Mouse (Mus musculus) hindbrain, embryonic 15.5 days (tissue): ENCODE data around the gene Gm17660. TPM values are rescaled to one million over a fixed set of nuclear protein-coding genes. Genes with fewer than 3 reads are reported as not detected.
A peak's percentile ranks its signal among the peaks of the same experiment; 100 is the strongest.

Experiments
- ATAC-seq: fragments of 200-750 bp; cut with Nextera tagmentation; 2 replicates; pipeline ENCODE4 v1.8.0; 2017; ENCODE audit warnings: low read depth, moderate number of reproducible peaks, moderate TSS enrichment; ENCODE audit not compliant: low FRiP score
- H3K27ac ChIP-seq: fragments of 300-500 bp; sonication (generic); replicated peaks from 2 replicates; pipeline ENCODE4 v1.5.1; 2015; ENCODE audit warnings: mild to moderate bottlenecking, inconsistent platforms
- H3K27me3 ChIP-seq: fragments of 300-500 bp; sonication (generic); 2 replicates; pipeline ENCODE4 v1.6.1; 2015; ENCODE audit warnings: control low read depth, inconsistent platforms
- H3K36me3 ChIP-seq: fragments of 300-500 bp; sonication (generic); 2 replicates; pipeline ENCODE4 v1.6.1; 2015; ENCODE audit warnings: control low read depth, inconsistent platforms
- H3K4me1 ChIP-seq: fragments of 300-500 bp; sonication (generic); replicated peaks from 2 replicates; pipeline ENCODE4 v1.6.1; 2015; ENCODE audit warnings: control low read depth, inconsistent platforms
- H3K4me2 ChIP-seq: fragments of 300-500 bp; sonication (generic); 2 replicates; pipeline ENCODE4 v1.6.1; 2015; ENCODE audit warnings: moderate library complexity, mild to moderate bottlenecking, inconsistent platforms
- H3K4me3 ChIP-seq: fragments of 300-500 bp; sonication (generic); 2 replicates; pipeline ENCODE4 v1.5.1; 2015; ENCODE audit warnings: mild to moderate bottlenecking, inconsistent platforms
- H3K9ac ChIP-seq: fragments of 300-500 bp; sonication (generic); 2 replicates; pipeline ENCODE4 v1.6.1; 2015; ENCODE audit warnings: inconsistent platforms
- H3K9me3 ChIP-seq: fragments of 300-500 bp; sonication (generic); 2 replicates; pipeline ENCODE4 v1.6.1; 2016; ENCODE audit warnings: control low read depth, inconsistent platforms
- WGBS: fragments of 180-500 bp; shearing (Covaris S2); methylation state at CpG from one replicate; pipeline ENCODE4 v1.1.7; 2015; 5-methylcytosine and 5-hydroxymethylcytosine counted together
- polyA plus RNA-seq: library from polyadenylated mRNA; unstranded; fragments of >200 nt; fragmentation: Nextera tagmentation; extraction: Ambion mirVana; gene quantifications from 2 replicates; pipeline ENCODE4 v1.2.1, GENCODE M21; 2015

The Gm17660 gene
- polyA plus RNA-seq, 1 experiment from 2014 or later, result not detected

DNA sequence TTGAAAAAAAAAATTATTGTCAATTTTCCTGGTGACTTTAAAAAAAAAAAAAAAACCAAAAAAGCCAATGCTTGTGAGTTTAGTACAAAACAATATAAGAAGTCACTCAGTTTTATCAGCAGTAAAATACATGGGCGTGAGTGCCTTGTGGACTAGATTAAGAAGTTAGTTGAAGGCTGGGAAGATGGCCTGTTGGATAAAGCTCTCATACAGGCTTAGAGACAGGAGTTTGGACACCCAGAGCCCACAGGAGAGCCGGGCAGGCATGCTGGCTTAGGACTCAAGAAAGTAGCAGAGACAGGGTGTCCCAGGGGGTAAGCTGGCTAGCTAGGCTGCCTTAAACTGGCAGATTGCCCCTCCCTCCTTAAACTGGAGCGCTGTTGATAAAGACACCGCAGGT lies 22.5 kb downstream of the Gm17660 start:
- 96% methylated on average over 4 of the region's 4 CpGs for WGBS
- H3K9me3 ChIP-seq, result no peaks in the 10 kb centered on the region

DNA sequence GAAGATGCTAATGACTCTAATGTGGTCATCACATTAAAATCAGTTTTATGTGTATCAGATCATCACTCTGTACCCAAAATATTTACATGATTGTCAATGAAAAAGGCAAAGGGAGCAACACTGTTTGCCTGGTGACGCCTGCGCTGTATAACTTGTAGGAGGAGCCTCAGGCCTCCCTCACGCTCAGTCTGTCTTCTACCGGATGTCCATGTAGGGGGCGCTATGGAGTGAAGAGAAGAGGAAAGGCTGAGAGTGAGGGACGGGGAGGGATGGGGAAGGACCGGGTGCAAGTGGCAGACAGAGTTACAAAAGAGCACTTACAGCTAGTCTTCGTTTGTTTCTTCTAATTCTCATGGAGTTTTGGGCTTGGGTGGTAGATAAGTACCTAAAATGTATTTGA lies 24.5 kb downstream of the Gm17660 start:
- Histone ChIP-seq H3K9ac (no peak overlapping the region), H3K36me3 (peaks cover 18% of the 10 kb centered on the region), H3K4me3 (no peak overlapping the region), H3K4me1 (peaks cover 5% of the 10 kb centered on the region), H3K27ac (no peak overlapping the region), H3K27me3 (no peaks in the 10 kb centered on the region), H3K9me3 (no peaks in the 10 kb centered on the region), H3K4me2 (no peak overlapping the region)
- ATAC-seq, result no peak
- WGBS, result 60% methylated on average over 8 of the region's 8 CpGs

More for the DNA sequence above, 22.5 kb downstream of the Gm17660 start:
- Histone ChIP-seq H3K27ac (no peak overlapping the region), H3K27me3 (no peaks in the 10 kb centered on the region), H3K4me2 (no peak overlapping the region), H3K9ac (no peak overlapping the region), H3K36me3 (peaks cover 25% of the 10 kb centered on the region), H3K4me1 (0 out of 2 replicates have a peak, but pooled peaks cover 3% of the 10 kb centered on the region), H3K4me3 (no peak overlapping the region)
- ATAC-seq, result no peak

DNA sequence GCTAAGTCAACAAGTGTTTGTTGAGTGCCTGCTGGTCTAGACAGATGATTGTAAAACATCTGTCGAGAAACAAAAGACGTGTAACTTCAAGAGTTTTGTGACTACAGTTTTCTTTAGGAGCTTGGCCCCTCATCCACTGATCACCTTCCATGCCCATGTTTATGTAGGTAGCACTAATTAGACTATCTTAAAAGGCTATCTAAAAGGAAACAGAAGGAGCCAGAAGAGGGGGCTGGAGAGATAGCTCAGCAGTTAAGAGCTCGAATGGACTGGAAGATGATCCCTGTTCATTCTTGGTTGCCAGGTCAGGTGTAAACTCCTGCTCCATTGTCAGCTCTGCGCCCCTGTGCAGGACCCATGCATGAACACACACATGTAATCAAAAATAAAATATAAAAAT lies 29.3 kb downstream of the Gm17660 start:
- Histone ChIP-seq H3K9me3 (no peaks in the 10 kb centered on the region), H3K36me3 (peaks cover 18% of the 10 kb centered on the region), H3K4me1 (peaks cover 18% of the 10 kb centered on the region), H3K4me3 (peak overlapping the region; percentile 90; the same call in 1 of the 2 replicates), H3K4me2 (peak overlapping the region; percentile 77), H3K9ac (no peak overlapping the region), H3K27ac (no peak overlapping the region), H3K27me3 (no peaks in the 10 kb centered on the region)
- 54% methylated on average over 4 of the region's 4 CpGs for WGBS
- no peak for ATAC-seq

DNA sequence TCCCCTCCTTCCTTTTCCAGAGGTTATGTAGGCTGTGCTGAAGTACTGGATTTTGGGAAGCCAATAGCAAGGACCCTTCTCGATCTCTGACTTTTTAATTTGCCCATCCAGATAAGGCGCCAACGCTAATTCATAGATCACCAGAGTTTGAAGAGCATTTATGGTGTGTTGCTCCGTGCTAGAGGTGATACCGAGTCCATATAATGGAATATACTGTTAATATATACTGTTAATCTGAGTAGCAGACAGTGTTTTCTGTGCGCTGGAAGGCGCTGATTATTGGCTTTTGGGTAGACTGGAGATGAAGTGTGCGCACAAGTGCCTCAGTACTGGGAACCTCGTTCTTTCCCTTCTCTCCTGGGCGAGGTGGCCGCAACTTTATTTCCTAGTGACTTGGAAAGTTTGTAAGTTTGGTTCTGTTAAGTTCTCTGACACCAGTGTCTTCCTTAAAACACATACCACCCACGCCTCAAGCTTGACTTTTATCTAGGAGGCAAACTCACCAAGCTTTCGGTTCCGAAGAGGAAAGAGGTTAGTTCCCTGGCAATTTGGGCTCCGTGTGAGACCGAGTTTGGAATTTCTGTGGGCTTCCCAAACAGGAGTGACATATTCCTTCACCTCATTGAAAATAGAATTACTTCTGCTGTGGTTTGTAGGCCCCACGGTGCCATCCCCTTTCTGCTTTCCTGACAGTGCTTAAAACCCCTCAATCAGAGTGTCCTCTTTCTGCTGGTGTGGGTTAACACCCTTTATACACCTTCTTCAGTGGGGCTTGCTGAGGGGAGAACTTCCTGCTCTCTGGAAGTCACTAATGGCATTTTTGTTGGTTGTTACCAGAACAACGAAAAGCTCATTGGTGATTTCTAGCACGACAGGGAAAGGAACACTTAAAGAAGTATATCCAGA lies 30.0 kb downstream of the Gm17660 start:
- Histone ChIP-seq H3K27ac (peak overlapping the region; percentile 89), H3K9ac (peak overlapping the region; percentile 92), H3K4me1 (peaks cover 18% of the 10 kb centered on the region), H3K4me2 (peak overlapping the region; percentile 77), H3K9me3 (no peaks in the 10 kb centered on the region), H3K27me3 (no peaks in the 10 kb centered on the region), H3K4me3 (peak overlapping the region; percentile 90), H3K36me3 (peaks cover 18% of the 10 kb centered on the region)
- ATAC-seq, result 0 out of 2 replicates have a peak, but pooled peaks have one; percentile 1
- 10% methylated on average over 19 of the region's 19 CpGs for WGBS

DNA sequence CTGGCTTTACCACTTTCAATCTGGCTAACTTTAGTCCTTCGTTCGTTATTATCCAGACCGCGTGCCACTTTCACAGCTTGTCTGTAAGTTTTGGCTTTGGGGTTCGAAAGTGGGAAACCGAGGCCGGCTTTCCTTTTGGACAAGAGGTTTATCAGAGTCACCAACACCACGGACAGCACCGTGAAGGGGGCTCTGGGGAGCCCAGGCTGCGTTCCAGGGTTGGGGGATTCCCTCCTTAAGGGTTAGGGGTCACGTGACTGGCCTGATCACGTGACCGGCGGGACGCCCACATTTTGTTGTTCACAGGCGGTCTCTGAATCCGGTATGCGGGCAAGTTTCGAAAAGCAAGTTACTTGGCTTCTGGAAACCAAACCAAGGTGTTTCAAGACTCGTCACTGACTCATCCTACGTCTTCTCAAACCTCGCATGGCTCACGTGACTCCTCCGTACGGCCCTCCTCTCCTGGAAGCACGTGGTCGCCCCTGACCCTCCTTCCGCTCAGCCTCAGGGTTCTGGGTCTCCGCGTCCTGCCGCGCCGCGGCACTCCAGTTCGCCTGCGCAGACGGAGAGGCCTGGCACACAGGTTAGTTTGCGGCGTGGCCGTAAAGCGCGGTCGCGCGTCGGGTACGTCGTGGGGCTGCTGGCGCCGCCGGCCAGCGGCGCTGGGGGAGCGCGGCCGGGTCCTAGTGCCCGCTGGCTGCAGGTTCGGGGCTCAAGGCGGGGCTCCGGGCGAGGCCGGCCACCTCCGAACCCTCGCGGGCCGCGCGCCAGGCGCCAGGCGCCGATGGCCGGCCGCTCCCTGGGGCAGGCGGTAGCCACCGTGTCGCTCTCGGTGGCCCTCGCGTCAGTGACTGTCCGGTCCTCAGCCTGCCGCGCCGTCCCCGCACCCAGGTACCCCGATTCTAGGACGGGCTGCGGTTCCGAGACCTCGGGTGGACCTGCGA lies 30.9 kb downstream of the Gm17660 start, which contains the start of gene Nudt9:
TSS of gene Nudt9 (plus strand) at position 51 of the 944 bp plus-strand sequence.
- Histone ChIP-seq H3K36me3 (peaks cover 11% of the 10 kb centered on the region), H3K4me2 (peak within 1 kb of the TSS; percentile 77), H3K9me3 (no peaks in the 10 kb centered on the region), H3K4me1 (peaks cover 18% of the 10 kb centered on the region), H3K4me3 (peak within 1 kb of the TSS; percentile 90), H3K9ac (peak within 1 kb of the TSS; percentile 92), H3K27me3 (no peaks in the 10 kb centered on the region), H3K27ac (peak within 1 kb of the TSS; percentile 89)
- WGBS, result 5% methylated on average over 85 of the region's 90 CpGs
- ATAC-seq, result peak; percentile 99

DNA sequence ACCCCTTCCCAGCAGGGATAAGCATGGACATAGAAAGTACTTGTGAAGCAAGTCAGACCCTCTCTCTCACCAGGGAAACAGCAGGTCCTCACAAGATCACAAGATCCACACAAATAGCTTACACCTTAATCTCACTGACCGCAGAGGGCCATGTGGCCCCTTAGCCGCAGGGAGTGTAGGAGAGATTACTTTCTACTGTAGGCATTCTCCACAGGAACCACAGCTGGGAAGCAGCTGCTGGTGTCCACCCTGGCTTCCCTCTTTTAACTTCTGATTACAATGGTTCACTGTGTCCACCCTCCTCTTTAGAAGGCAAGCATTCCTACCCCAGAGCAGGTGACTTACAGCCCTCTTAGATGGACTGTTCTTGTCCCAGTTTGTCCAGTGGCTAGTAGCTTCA lies 33.7 kb downstream of the Gm17660 start:
- no peaks in the 10 kb centered on the region for H3K27me3 ChIP-seq
- peaks cover 18% of the 10 kb centered on the region for H3K4me1 ChIP-seq
- H3K9me3 ChIP-seq, result no peaks in the 10 kb centered on the region
- no peak overlapping the region for H3K4me3 ChIP-seq
- ATAC-seq, result no peak
- H3K9ac ChIP-seq, result no peak overlapping the region
- 64% methylated on average over 2 of the region's 2 CpGs for WGBS
- H3K36me3 ChIP-seq, result no peaks in the 10 kb centered on the region
- no peak overlapping the region for H3K4me2 ChIP-seq
- H3K27ac ChIP-seq, result no peak overlapping the region

DNA sequence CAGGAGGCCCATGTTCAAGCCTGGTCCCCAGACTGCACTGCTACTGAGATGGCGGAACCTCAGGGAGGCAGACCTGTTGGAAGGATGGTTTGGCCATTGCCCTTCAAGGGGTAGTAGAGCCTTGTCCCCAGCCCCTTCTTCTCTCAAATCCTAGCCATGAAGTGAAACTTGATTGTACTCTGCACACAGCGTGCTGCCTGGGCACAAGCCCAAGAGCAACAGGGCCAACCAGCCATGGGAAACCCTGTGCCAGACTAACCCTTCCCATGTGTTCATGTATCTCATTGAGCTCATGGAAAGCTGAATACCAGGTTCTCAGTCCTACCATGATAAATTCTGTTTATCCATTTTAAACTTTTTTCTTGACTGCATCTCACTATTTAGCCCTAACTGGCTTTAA lies 34.5 kb downstream of the Gm17660 start:
- no peak for ATAC-seq
- H3K4me1 ChIP-seq, result peaks cover 13% of the 10 kb centered on the region
- H3K9ac ChIP-seq, result no peak overlapping the region
- H3K36me3 ChIP-seq, result no peaks in the 10 kb centered on the region
- H3K27ac ChIP-seq, result no peak overlapping the region
- no peaks in the 10 kb centered on the region for H3K27me3 ChIP-seq
- H3K4me3 ChIP-seq, result no peak overlapping the region
- no peak overlapping the region for H3K4me2 ChIP-seq
- 93% methylated on average over 2 of the region's 2 CpGs for WGBS
- no peaks in the 10 kb centered on the region for H3K9me3 ChIP-seq

DNA sequence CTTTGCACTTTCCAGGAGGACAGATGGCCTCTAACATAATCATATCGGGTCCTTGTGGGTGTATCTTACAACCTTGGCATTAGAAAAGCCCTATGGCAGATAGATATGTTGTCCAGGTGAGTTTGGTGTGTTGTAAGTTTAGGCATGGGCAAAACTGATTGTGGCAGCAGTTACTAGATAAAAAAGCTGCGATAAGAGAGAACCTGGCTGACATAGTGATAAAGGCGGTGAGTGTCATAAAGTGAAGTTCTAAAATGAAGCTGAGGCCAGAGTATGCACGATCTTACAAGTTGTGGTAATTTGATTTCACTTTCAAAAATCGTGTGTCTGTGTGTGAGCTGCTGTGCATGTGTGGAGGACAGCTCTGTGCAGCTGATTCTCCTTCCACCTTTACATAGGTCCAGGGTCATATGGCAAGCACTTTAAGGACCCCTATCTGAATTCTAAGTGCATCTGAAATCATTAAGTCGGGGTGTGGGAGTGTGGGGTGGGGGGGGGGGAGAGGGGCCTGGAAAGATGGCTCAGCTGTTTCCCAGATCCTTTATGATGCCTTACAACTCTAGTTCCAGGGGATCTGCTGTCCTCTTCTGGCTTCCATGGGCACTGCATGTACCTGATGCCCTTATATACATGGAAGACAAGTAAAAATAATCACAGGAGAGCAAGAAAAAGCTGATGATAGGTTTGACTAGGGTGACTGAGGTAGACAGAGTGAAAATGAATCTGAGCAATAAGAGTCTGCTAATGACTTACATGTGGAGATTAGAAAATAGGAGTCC lies 38.1 kb downstream of the Gm17660 start:
- Histone ChIP-seq H3K27ac (no peak overlapping the region), H3K9me3 (no peaks in the 10 kb centered on the region), H3K4me2 (no peak overlapping the region), H3K4me3 (no peak overlapping the region), H3K36me3 (no peaks in the 10 kb centered on the region), H3K9ac (no peak overlapping the region), H3K27me3 (no peaks in the 10 kb centered on the region), H3K4me1 (no peaks in the 10 kb centered on the region)
- no peak for ATAC-seq
- 70% methylated on average over 6 of the region's 6 CpGs for WGBS

DNA sequence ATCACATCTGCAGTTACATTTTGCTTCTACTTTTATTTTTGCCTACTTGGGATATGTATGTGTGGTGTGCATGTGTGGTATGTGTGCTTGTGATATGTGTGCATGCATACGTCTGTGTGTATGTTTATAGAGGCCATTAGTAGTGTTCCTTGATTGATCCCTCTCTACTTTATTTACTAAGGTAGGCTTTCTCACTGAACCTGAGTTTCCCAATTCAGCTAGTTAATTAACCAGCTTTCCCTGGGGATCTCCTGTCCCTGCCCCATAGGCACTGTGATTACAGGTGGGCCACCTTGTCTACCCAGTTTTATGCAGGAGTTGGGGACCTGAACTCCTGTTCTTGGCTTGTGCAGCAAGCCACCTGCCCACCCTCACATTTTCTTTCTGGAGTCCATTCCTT lies 40.7 kb downstream of the Gm17660 start:
- H3K36me3 ChIP-seq, result no peaks in the 10 kb centered on the region
- WGBS, result 90% methylated on average over 1 of the region's 1 CpGs
- no peaks in the 10 kb centered on the region for H3K27me3 ChIP-seq
- H3K4me1 ChIP-seq, result no peaks in the 10 kb centered on the region
- no peak overlapping the region for H3K9ac ChIP-seq
- H3K4me2 ChIP-seq, result no peak overlapping the region
- H3K9me3 ChIP-seq, result no peaks in the 10 kb centered on the region
- H3K27ac ChIP-seq, result no peak overlapping the region
- no peak for ATAC-seq
- no peak overlapping the region for H3K4me3 ChIP-seq

DNA sequence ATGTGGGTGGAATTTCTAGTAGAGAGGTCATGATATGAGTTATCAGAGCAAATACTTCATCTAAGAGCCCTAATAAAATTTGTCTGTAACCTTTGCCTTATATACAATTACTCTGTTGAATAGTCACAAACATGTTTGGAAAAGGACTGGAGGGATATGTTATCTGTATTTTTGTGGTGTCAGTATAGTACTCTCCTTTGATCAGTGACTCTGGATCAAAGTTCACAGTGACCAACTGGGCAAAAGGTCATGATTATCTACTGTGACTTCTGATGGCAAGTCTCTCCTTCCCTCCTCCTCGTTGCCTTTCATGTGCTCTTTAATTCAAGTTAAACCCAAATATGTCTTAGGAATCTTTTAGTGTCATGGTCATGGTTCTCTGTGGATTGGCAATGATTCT lies 41.6 kb downstream of the Gm17660 start:
- no peak overlapping the region for H3K4me2 ChIP-seq
- no peak overlapping the region for H3K4me3 ChIP-seq
- H3K36me3 ChIP-seq, result no peaks in the 10 kb centered on the region
- H3K9ac ChIP-seq, result no peak overlapping the region
- ATAC-seq, result no peak
- no peak overlapping the region for H3K27ac ChIP-seq
- 66% methylated on average over 1 of the region's 1 CpGs for WGBS
- no peaks in the 10 kb centered on the region for H3K27me3 ChIP-seq
- no peaks in the 10 kb centered on the region for H3K4me1 ChIP-seq
- H3K9me3 ChIP-seq, result no peaks in the 10 kb centered on the region

DNA sequence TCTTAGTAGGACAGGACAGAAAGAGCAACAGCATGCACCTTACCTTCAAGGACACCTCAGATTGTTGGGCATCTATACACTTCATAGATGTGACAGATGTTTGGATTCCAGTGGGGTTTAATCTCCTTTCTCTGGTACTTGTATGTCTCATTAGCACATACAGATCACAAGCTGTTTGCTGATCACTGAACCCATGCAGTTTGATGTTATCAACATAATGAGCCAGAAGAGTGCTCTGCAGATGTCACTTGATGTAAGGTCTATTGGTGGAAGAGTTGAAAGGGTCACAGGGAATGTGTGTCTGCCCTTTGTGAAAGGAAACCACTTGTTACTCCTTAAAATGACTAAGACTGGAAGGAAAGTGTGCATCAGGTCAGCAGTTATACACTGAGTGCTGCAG lies 42.3 kb downstream of the Gm17660 start:
- ATAC-seq, result no peak

More for the DNA sequence above, 42.3 kb downstream of the Gm17660 start:
- Histone ChIP-seq H3K4me2 (no peak overlapping the region), H3K9ac (no peak overlapping the region), H3K4me3 (no peak overlapping the region), H3K4me1 (no peaks in the 10 kb centered on the region), H3K27me3 (no peaks in the 10 kb centered on the region), H3K36me3 (no peaks in the 10 kb centered on the region), H3K27ac (no peak overlapping the region), H3K9me3 (no peaks in the 10 kb centered on the region)
